Mouse (Mus musculus): ENCODE measurements at regions not wholly inside any gene's neighbourhood (a gene's known extent, or its start where the extent isn't known, plus 50 kb on each side); places are given as distances from the start of the nearest gene placed in this dataset.

DNA sequence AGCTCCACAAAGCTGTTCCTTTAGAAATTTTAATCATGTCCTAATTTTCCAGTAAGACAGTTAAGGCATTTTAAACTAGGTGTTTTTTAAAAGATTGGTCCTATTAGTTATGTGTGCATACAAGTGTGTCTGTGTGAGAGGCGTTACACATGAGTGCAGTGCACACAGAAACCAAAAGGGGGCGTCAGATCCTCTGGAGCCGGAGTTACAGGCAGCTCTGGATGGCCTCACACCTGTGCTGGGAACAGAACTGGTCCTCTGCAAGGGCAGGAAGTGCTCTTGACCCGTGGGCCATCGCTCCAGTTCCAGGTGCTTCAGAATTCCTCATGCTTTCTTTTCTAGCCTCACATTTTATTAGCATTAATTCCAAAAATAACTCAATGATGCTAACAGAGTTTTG is 122.3 kb downstream of the Kctd15 start:
- Histone ChIP-seq H3K9me3 (replicated peaks; ENCODE audit: control insufficient read depth, low read length) (no peaks in the 10 kb centered on the region), H3K4me2 (ENCODE audit: low read depth, low read length) (no peak overlapping the region), H3K36me3 (ENCODE audit: control insufficient read depth, insufficient read depth) (no peaks in the 10 kb centered on the region), H3K9ac (ENCODE audit: low read length) (no peak overlapping the region), H3K4me3 (ENCODE audit: low read length) (no peak overlapping the region), H3K27me3 (ENCODE audit: control insufficient read depth, insufficient read depth, low read length) (no peaks in the 10 kb centered on the region), H3K4me1 (ENCODE audit: control insufficient read depth, insufficient read depth, low read length) (no peaks in the 10 kb centered on the region), H3K27ac (ENCODE audit: low read length) (no peak overlapping the region)
- WGBS: 64% methylated on average over 5 of the region's 5 CpGs
- ATAC-seq (replicated peaks; ENCODE audit: extremely low read depth, insufficient read depth, low FRiP score): no peak

DNA sequence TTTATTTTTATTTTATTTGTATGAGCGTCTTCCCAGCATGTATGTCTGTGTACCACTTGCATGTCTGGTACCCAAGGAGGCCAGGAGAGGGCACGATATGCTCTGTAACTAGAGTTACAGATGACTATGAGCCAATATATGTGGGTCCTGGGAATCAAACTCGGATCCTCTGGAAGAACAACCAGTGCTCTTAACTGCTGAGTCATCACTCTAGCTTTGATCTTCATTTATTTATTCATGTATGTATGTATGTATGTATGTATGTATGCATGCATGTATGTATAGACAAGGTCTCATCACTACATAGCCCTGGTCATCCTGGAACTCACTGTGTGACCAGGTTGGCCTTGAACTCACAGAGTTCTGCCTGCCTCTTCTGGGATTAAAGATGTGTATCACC is 124.9 kb downstream of the Kctd15 start:
- Histone ChIP-seq H3K4me2 (ENCODE audit: low read depth, low read length) (no peak overlapping the region), H3K9me3 (replicated peaks; ENCODE audit: control insufficient read depth, low read length) (no peaks in the 10 kb centered on the region), H3K4me1 (ENCODE audit: control insufficient read depth, insufficient read depth, low read length) (no peaks in the 10 kb centered on the region), H3K27ac (ENCODE audit: low read length) (no peak overlapping the region), H3K27me3 (ENCODE audit: control insufficient read depth, insufficient read depth, low read length) (no peaks in the 10 kb centered on the region), H3K4me3 (ENCODE audit: low read length) (no peak overlapping the region), H3K9ac (ENCODE audit: low read length) (no peak overlapping the region), H3K36me3 (ENCODE audit: control insufficient read depth, insufficient read depth) (no peaks in the 10 kb centered on the region)
- 84% methylated on average over 3 of the region's 3 CpGs for WGBS
- no peak for ATAC-seq (replicated peaks; ENCODE audit: extremely low read depth, insufficient read depth, low FRiP score)

DNA sequence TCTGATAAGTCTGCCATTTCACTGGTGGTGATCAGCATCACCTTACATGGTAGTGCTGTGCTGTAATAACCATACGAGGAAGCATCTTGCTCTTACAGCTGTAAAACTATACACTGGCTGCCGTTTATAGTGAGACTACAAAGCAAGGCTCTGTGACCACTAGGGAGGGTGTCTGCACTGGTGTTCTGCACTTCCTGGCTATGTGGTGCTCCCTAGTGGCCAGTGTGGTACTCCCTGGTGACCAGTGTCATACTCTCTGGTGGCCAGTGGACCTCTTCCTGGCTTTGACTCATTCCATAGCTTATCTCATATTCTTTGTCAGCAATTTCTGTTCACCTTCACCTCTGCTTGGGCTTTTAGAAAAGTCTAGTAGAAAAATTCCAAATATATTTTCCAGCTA is 114.7 kb upstream of the Lsm14a start:
- no peak overlapping the region for H3K4me3 ChIP-seq (ENCODE audit: low read length)
- WGBS: 78% methylated on average over 2 of the region's 2 CpGs
- H3K4me2 ChIP-seq (ENCODE audit: low read depth, low read length): no peak overlapping the region
- H3K9me3 ChIP-seq (replicated peaks; ENCODE audit: control insufficient read depth, low read length): no peaks in the 10 kb centered on the region; the same call in 1 of the 2 replicates
- no peak for ATAC-seq (replicated peaks; ENCODE audit: extremely low read depth, insufficient read depth, low FRiP score)
- no peaks in the 10 kb centered on the region for H3K27me3 ChIP-seq (ENCODE audit: control insufficient read depth, insufficient read depth, low read length)
- H3K36me3 ChIP-seq (ENCODE audit: control insufficient read depth, insufficient read depth): no peaks in the 10 kb centered on the region
- H3K9ac ChIP-seq (ENCODE audit: low read length): no peak overlapping the region
- H3K4me1 ChIP-seq (ENCODE audit: control insufficient read depth, insufficient read depth, low read length): no peaks in the 10 kb centered on the region
- H3K27ac ChIP-seq (ENCODE audit: low read length): no peak overlapping the region

DNA sequence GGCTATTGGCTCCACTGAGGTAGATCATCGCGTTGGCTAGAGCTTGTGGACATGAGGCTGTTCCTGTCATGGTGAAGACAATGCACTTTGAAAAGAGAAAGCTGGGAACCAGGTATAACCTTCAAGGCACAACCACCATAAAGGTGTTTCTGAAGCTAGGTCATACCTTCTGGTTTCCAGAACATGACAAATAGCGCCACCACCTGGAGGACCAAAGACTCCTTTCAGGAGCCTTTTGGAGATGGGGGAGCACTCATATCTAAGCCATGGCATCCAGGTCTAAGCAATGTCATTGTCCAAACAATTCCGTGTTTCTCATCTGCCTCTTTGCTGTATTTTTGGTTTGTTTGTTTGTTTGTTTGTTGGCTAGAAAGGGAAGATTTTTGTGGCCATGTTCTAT is 113.7 kb upstream of the Lsm14a start:
- Histone ChIP-seq H3K27me3 (ENCODE audit: control insufficient read depth, insufficient read depth, low read length) (no peaks in the 10 kb centered on the region), H3K36me3 (ENCODE audit: control insufficient read depth, insufficient read depth) (no peaks in the 10 kb centered on the region), H3K27ac (ENCODE audit: low read length) (no peak overlapping the region), H3K9me3 (replicated peaks; ENCODE audit: control insufficient read depth, low read length) (no peaks in the 10 kb centered on the region; the same call in 1 of the 2 replicates), H3K4me2 (ENCODE audit: low read depth, low read length) (no peak overlapping the region), H3K4me3 (ENCODE audit: low read length) (no peak overlapping the region), H3K9ac (ENCODE audit: low read length) (no peak overlapping the region), H3K4me1 (ENCODE audit: control insufficient read depth, insufficient read depth, low read length) (no peaks in the 10 kb centered on the region)
- WGBS: 56% methylated on average over 4 of the region's 4 CpGs
- ATAC-seq (replicated peaks; ENCODE audit: extremely low read depth, insufficient read depth, low FRiP score): no peak

DNA sequence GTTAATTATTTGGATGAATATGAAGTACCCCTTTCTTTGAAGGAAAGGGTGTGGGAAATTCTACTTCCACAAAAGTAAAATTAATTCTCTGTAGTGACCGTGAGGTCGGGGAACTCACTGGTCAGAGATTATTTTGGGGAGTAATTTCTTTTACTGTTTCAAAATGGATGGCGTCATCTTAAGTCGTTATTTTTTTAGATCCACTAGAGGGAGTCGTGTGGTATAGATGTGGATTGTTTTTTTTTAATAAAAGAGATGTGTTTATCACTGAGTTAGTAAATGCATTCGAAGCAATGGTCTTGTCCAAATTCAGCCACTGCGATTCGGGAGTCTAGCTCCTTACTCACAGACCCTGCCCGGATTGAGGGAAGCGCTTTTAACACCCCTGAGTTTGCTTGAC is 100.8 kb upstream of the Lsm14a start:
- H3K27ac ChIP-seq (ENCODE audit: low read length): no peak overlapping the region
- H3K36me3 ChIP-seq (ENCODE audit: control insufficient read depth, insufficient read depth): no peaks in the 10 kb centered on the region
- no peak overlapping the region for H3K4me3 ChIP-seq (ENCODE audit: low read length)
- no peak for ATAC-seq (replicated peaks; ENCODE audit: extremely low read depth, insufficient read depth, low FRiP score)
- WGBS: 56% methylated on average over 10 of the region's 10 CpGs
- H3K4me2 ChIP-seq (ENCODE audit: low read depth, low read length): no peak overlapping the region
- no peaks in the 10 kb centered on the region for H3K4me1 ChIP-seq (ENCODE audit: control insufficient read depth, insufficient read depth, low read length)
- H3K9ac ChIP-seq (ENCODE audit: low read length): no peak overlapping the region
- H3K9me3 ChIP-seq (replicated peaks; ENCODE audit: control insufficient read depth, low read length): no peaks in the 10 kb centered on the region; the same call in 1 of the 2 replicates
- peaks cover 3% of the 10 kb centered on the region; the same call in 1 of the 2 replicates for H3K27me3 ChIP-seq (ENCODE audit: control insufficient read depth, insufficient read depth, low read length)

DNA sequence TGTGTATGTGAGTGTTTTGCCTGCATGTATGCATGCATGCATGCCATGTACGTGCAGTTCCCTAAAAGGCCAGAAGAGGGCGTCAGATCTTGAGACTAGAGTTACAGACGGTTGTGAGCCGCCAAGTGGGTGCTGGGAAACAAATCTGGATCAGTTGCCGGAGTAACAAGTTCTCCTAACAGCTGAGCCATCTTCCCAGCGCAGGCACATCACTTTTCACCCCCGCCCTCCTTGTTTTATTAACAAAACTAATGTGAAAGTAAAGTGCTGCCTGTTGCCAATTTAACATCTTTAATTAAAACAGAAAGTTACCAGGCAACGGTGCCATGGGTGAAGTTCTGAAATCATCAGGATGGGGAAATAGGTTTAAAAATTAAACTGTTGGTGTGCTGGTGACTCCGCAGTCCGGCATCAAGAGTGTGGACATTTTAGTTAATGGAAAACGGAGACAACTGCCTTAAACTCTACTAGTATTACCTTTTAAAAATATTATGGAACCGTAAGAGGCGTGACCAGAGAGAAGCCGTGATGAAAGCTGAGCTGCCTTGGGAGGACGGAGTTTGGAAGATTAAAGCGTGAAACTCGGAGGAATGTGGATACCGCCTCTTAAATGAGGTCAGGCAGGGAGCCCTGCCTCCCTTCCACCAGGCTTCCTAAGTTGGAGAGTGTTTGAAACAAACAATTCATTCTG is 91.9 kb upstream of the Lsm14a start:
- ATAC-seq (replicated peaks; ENCODE audit: extremely low read depth, insufficient read depth, low FRiP score): no peak
- Histone ChIP-seq H3K4me2 (ENCODE audit: low read depth, low read length) (no peak overlapping the region), H3K9me3 (replicated peaks; ENCODE audit: control insufficient read depth, low read length) (0 out of 2 replicates have a peak, but pooled peaks cover 2% of the 10 kb centered on the region)

DNA sequence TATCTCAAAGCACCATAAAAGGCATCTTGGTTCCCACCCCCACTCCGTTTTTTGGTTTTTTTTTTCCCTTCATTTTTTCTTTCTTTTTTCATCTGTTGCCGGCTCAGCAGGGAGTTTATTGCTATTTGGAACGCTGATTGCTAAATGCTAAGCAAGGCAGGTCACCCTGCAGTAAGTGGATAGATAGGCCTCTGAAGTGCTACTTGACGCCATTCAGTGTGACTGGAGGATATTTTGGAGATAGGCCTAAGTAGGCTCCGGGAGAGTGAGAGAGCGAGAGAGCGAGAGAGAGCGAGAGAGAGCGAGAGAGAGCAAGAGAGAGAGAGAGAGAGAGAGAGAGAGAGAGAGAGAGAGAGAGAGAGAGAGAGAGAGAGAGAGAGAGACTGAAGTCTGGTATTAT is 90.3 kb upstream of the Lsm14a start:
- H3K9me3 ChIP-seq (replicated peaks; ENCODE audit: control insufficient read depth, low read length): 0 out of 2 replicates have a peak, but pooled peaks cover 2% of the 10 kb centered on the region
- no peaks in the 10 kb centered on the region for H3K36me3 ChIP-seq (ENCODE audit: control insufficient read depth, insufficient read depth)
- no peak overlapping the region for H3K27ac ChIP-seq (ENCODE audit: low read length)
- no peaks in the 10 kb centered on the region; the same call in 1 of the 2 replicates for H3K4me1 ChIP-seq (ENCODE audit: control insufficient read depth, insufficient read depth, low read length)
- 0 out of 2 replicates have a peak overlapping the region, but pooled peaks have one; percentile 6 for H3K4me3 ChIP-seq (ENCODE audit: low read length)
- 68% methylated on average over 9 of the region's 9 CpGs for WGBS
- peak overlapping the region; percentile 38 for H3K4me2 ChIP-seq (ENCODE audit: low read depth, low read length)
- H3K9ac ChIP-seq (ENCODE audit: low read length): no peak overlapping the region
- no peaks in the 10 kb centered on the region for H3K27me3 ChIP-seq (ENCODE audit: control insufficient read depth, insufficient read depth, low read length)
- ATAC-seq (replicated peaks; ENCODE audit: extremely low read depth, insufficient read depth, low FRiP score): peak; percentile 70; the same call in 1 of the 2 replicates

More for the DNA sequence above, 91.9 kb upstream of the Lsm14a start:
- no peak overlapping the region for H3K9ac ChIP-seq (ENCODE audit: low read length)
- H3K4me3 ChIP-seq (ENCODE audit: low read length): no peak overlapping the region
- H3K4me1 ChIP-seq (ENCODE audit: control insufficient read depth, insufficient read depth, low read length): no peaks in the 10 kb centered on the region; the same call in 1 of the 2 replicates
- 72% methylated on average over 18 of the region's 18 CpGs for WGBS
- no peaks in the 10 kb centered on the region for H3K27me3 ChIP-seq (ENCODE audit: control insufficient read depth, insufficient read depth, low read length)
- no peak overlapping the region for H3K27ac ChIP-seq (ENCODE audit: low read length)
- no peaks in the 10 kb centered on the region for H3K36me3 ChIP-seq (ENCODE audit: control insufficient read depth, insufficient read depth)

DNA sequence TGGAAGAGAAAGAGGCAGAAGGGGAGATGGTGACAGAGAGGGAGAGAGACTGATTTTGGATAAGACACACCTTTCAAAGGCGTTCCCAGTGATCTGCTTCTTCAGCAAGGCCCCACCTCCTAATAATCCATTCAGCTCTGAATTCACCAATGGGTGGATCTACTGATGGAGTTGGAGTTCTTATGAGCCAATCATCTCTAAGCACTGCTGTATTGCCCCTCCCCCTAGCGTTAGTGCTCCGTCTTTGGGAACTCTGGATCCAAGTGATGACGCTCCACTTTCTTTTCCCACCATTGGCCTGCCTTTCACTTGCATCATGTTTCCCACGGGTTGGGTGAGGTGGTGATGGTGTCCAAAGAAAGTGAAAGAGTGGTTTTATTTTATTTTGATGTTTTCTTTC is 87.7 kb upstream of the Lsm14a start:
- Histone ChIP-seq H3K9me3 (replicated peaks; ENCODE audit: control insufficient read depth, low read length) (0 out of 2 replicates have a peak, but pooled peaks cover 2% of the 10 kb centered on the region), H3K4me1 (ENCODE audit: control insufficient read depth, insufficient read depth, low read length) (no peaks in the 10 kb centered on the region; the same call in 1 of the 2 replicates), H3K9ac (ENCODE audit: low read length) (no peak overlapping the region), H3K4me3 (ENCODE audit: low read length) (no peak overlapping the region), H3K27ac (ENCODE audit: low read length) (no peak overlapping the region), H3K36me3 (ENCODE audit: control insufficient read depth, insufficient read depth) (no peaks in the 10 kb centered on the region), H3K27me3 (ENCODE audit: control insufficient read depth, insufficient read depth, low read length) (no peaks in the 10 kb centered on the region), H3K4me2 (ENCODE audit: low read depth, low read length) (no peak overlapping the region)
- WGBS: 69% methylated on average over 5 of the region's 5 CpGs
- ATAC-seq (replicated peaks; ENCODE audit: extremely low read depth, insufficient read depth, low FRiP score): no peak

DNA sequence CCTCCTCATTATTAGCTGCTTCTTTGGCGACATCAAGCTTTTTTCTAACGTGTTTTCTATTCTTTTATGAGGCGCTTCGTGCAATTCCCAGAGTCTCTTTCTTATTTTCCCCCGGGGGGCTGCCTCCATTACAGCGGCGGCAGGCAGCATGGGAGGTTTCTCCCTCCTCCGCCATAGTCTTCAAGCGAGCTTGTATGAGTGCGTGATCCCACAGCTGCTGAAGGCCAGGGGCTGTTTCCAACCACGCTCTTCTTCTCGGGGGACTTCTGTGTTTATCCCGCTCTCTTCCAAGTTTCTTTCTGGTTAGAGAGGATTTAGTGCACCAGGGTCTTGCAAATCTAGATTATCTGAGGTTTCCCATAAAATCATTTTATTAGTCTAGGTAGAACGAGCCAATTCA is 77.9 kb upstream of the Lsm14a start:
- no peak for ATAC-seq (replicated peaks; ENCODE audit: extremely low read depth, insufficient read depth, low FRiP score)
- Histone ChIP-seq H3K4me1 (ENCODE audit: control insufficient read depth, insufficient read depth, low read length) (no peaks in the 10 kb centered on the region), H3K36me3 (ENCODE audit: control insufficient read depth, insufficient read depth) (no peaks in the 10 kb centered on the region), H3K27me3 (ENCODE audit: control insufficient read depth, insufficient read depth, low read length) (no peaks in the 10 kb centered on the region), H3K9me3 (replicated peaks; ENCODE audit: control insufficient read depth, low read length) (no peaks in the 10 kb centered on the region), H3K9ac (ENCODE audit: low read length) (no peak overlapping the region), H3K27ac (ENCODE audit: low read length) (no peak overlapping the region), H3K4me3 (ENCODE audit: low read length) (no peak overlapping the region), H3K4me2 (ENCODE audit: low read depth, low read length) (no peak overlapping the region)
- WGBS: 68% methylated on average over 14 of the region's 14 CpGs

Measured in heart, embryonic 16.5 days (tissue).